Mouse (Mus musculus): ENCODE measurements around the gene Gnat2. TPM values are rescaled to one million over a fixed set of nuclear protein-coding genes. Genes with fewer than 3 reads are reported as not detected.

Gnat2 gene
- polyA plus RNA-seq, 1 experiment, result 0.18 TPM

- DNase-seq (ENCODE audit: low read depth), result peak; percentile 71
- TF ChIP-seq POLR2A (IDR thresholded peaks at IDR 0.05; ENCODE audit: borderline replicate concordance, extremely low read depth, insufficient read depth, insufficient read length, poor library complexity, severe bottlenecking) (no peak), CTCF (IDR thresholded peaks at IDR 0.05; ENCODE audit: borderline replicate concordance, extremely low read depth, insufficient read depth, insufficient read length) (no peak)
Observed at GRCm38 (mm10) chr3:108085721-108086469, 6.7 kb upstream of the Gnat2 start.

- DNase-seq (ENCODE audit: low read depth), result peak; percentile 67
- no peak for TF ChIP-seq POLR2A (IDR thresholded peaks at IDR 0.05; ENCODE audit: borderline replicate concordance, extremely low read depth, insufficient read depth, insufficient read length, poor library complexity, severe bottlenecking)
- no peak for TF ChIP-seq CTCF (IDR thresholded peaks at IDR 0.05; ENCODE audit: borderline replicate concordance, extremely low read depth, insufficient read depth, insufficient read length)
Observed at GRCm38 (mm10) chr3:108086470-108086979, 6.1 kb upstream of the Gnat2 start, which contains the start of gene Ampd2. Gene Ampd2 (minus strand): TSS chr3:108086651.

GRCm38 (mm10) chr3:108087329-108087728 lies 5.3 kb upstream of the Gnat2 start:
- DNase-seq (ENCODE audit: low read depth), result no peak
- no peak for TF ChIP-seq CTCF (IDR thresholded peaks at IDR 0.05; ENCODE audit: borderline replicate concordance, extremely low read depth, insufficient read depth, insufficient read length)

- TF ChIP-seq POLR2A (IDR thresholded peaks at IDR 0.05; ENCODE audit: borderline replicate concordance, extremely low read depth, insufficient read depth, insufficient read length, poor library complexity, severe bottlenecking) (no peak), CTCF (IDR thresholded peaks at IDR 0.05; ENCODE audit: borderline replicate concordance, extremely low read depth, insufficient read depth, insufficient read length) (no peak)
- no peak for DNase-seq (ENCODE audit: low read depth)
Observed at GRCm38 (mm10) chr3:108088842-108089380, 3.7 kb upstream of the Gnat2 start.

- TF ChIP-seq CTCF (IDR thresholded peaks at IDR 0.05; ENCODE audit: borderline replicate concordance, extremely low read depth, insufficient read depth, insufficient read length), result no peak
- no peak for TF ChIP-seq POLR2A (IDR thresholded peaks at IDR 0.05; ENCODE audit: borderline replicate concordance, extremely low read depth, insufficient read depth, insufficient read length, poor library complexity, severe bottlenecking)
- DNase-seq (ENCODE audit: low read depth), result no peak
Observed at GRCm38 (mm10) chr3:108089916-108090315, 2.7 kb upstream of the Gnat2 start.

- TF ChIP-seq POLR2A (IDR thresholded peaks at IDR 0.05; ENCODE audit: borderline replicate concordance, extremely low read depth, insufficient read depth, insufficient read length, poor library complexity, severe bottlenecking) (no peak), CTCF (IDR thresholded peaks at IDR 0.05; ENCODE audit: borderline replicate concordance, extremely low read depth, insufficient read depth, insufficient read length) (no peak)
- no peak for DNase-seq (ENCODE audit: low read depth)
Observed at GRCm38 (mm10) chr3:108090561-108090960, 2.0 kb upstream of the Gnat2 start.

GRCm38 (mm10) chr3:108092030-108092429 lies 559 bp upstream of the Gnat2 start:
- TF ChIP-seq POLR2A (IDR thresholded peaks at IDR 0.05; ENCODE audit: borderline replicate concordance, extremely low read depth, insufficient read depth, insufficient read length, poor library complexity, severe bottlenecking), result no peak
- TF ChIP-seq CTCF (IDR thresholded peaks at IDR 0.05; ENCODE audit: borderline replicate concordance, extremely low read depth, insufficient read depth, insufficient read length), result no peak
- no peak for DNase-seq (ENCODE audit: low read depth)

- DNase-seq (ENCODE audit: low read depth), result peak; percentile 36
- TF ChIP-seq POLR2A (IDR thresholded peaks at IDR 0.05; ENCODE audit: borderline replicate concordance, extremely low read depth, insufficient read depth, insufficient read length, poor library complexity, severe bottlenecking) (no peak), CTCF (IDR thresholded peaks at IDR 0.05; ENCODE audit: borderline replicate concordance, extremely low read depth, insufficient read depth, insufficient read length) (no peak)
Observed at GRCm38 (mm10) chr3:108093306-108093705, 717 bp downstream of the Gnat2 start.

- peak; percentile 58 for DNase-seq (ENCODE audit: low read depth)
- no peak for TF ChIP-seq CTCF (IDR thresholded peaks at IDR 0.05; ENCODE audit: borderline replicate concordance, extremely low read depth, insufficient read depth, insufficient read length)
- TF ChIP-seq POLR2A (IDR thresholded peaks at IDR 0.05; ENCODE audit: borderline replicate concordance, extremely low read depth, insufficient read depth, insufficient read length, poor library complexity, severe bottlenecking), result no peak
Observed at GRCm38 (mm10) chr3:108094146-108094545, 1.6 kb downstream of the Gnat2 start.

- TF ChIP-seq POLR2A (IDR thresholded peaks at IDR 0.05; ENCODE audit: borderline replicate concordance, extremely low read depth, insufficient read depth, insufficient read length, poor library complexity, severe bottlenecking) (no peak), CTCF (IDR thresholded peaks at IDR 0.05; ENCODE audit: borderline replicate concordance, extremely low read depth, insufficient read depth, insufficient read length) (no peak)
- DNase-seq (ENCODE audit: low read depth), result no peak
Observed at GRCm38 (mm10) chr3:108094976-108095760, 2.6 kb downstream of the Gnat2 start.

GRCm38 (mm10) chr3:108096226-108096625 lies 3.6 kb downstream of the Gnat2 start:
- TF ChIP-seq CTCF (IDR thresholded peaks at IDR 0.05; ENCODE audit: borderline replicate concordance, extremely low read depth, insufficient read depth, insufficient read length), result no peak
- no peak for DNase-seq (ENCODE audit: low read depth)

Measured in brain, embryonic 14.5 days (tissue).